Mouse (Mus musculus) gastrocnemius, postnatal 10 days (tissue): Measurements from ENCODE around the gene S1pr4. TPM values are rescaled to one million over a fixed set of nuclear protein-coding genes. Genes with fewer than 3 reads are reported as not detected.

Experiments
- DNase-seq: peaks from one replicate; pipeline ENCODE4 v3.0.0; 2021; ENCODE audit warnings: mixed read lengths
- total RNA-seq, 2 experiments: library from RNA; stranded (reverse); gene quantifications; 2 replicates each; pipeline ENCODE4 v1.2.3; 2021

Gene S1pr4
- total RNA-seq, 2 experiments from 2014 or later: 0.56 to 0.61 TPM

GRCm38 (mm10) chr10:81519227-81519977 lies 19.5 kb upstream of the S1pr4 start:
- DNase-seq: no peak

GRCm38 (mm10) chr10:81518546-81518945 lies 18.6 kb upstream of the S1pr4 start:
- peak; percentile 79 for DNase-seq

GRCm38 (mm10) chr10:81517227-81517626 lies 17.3 kb upstream of the S1pr4 start:
- DNase-seq: no peak

DNA sequence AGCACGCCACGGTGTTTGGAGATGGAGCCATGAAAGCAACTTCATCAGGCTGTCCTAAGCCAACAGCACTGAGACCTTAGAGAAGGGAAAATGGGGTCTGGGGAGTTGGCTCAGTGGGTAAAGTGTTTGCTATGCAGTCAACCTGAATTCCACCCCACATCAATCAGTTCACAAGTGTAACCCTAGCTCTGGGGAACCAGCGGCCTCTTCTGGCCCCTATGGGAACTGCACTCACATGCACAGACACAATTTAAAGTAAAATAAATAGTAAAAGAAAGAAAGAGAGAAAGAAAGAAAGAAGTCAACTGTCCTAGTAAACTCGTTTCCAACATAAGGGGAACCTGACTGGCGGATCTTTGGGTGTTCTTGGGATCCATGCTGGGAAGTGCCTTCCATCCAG lies 13.9 kb upstream of the S1pr4 start:
- no peak for DNase-seq

- no peak for DNase-seq
Measured at GRCm38 (mm10) chr10:81510246-81510810, 10.4 kb upstream of the S1pr4 start.

DNA sequence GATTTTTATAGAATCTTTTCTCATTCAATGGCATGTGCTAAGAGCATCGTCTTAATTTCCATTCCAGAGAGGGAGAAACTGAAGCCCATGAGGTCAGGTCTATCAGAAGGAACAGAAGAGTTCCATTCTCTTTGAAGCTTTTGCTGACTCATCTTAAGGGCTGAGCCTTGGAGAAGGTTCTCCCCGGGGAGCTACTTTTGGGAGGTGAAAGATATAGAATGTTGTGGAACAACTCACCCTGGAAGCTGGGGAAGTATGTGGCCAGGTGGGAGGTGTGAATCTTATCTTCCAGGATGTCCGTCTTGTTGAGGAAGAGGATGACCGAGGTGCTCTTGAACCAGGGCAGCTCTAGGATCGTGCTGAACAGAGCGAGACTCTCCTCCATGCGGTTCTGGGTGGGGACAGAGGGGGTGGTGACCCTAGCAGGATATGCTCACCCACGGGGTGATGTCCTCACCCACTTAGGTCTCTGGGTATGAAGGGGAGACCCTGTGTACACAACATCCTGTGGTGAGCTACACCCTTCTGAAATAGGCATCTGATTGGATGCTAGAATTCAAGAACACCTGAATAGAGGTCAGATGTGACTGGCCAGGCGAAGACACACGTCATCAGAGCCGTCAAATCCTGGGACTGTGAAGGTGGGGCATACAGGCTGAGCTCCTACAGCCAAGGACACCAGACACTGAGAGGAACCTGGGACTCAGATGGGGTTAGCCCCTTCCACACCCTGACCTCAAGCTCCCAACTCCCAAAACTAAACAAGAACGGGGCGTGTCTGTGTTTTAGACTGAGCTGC lies 8.0 kb upstream of the S1pr4 start:
- DNase-seq: no peak

DNA sequence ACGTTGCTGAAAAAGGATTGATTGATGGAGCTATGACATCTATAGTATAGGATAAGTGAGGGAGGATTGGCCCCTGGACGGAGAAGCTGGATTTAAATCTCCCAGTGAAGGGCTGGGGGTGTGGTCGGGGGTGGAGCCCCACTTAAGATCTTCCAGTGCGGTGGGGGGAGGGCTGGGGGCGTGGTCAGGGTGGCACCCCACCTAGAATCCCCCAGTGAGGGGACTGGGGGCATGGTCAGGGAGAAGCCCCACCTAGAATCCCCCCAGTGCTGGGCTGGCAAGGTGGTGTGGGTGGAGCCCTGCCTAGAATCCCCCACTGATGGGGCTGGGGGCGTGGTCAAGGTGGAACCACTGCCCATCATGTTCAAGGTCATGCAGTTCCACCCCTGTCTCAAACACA lies 7.2 kb upstream of the S1pr4 start:
- no peak for DNase-seq

GRCm38 (mm10) chr10:81505016-81505664 lies 5.2 kb upstream of the S1pr4 start:
- DNase-seq: no peak

DNA sequence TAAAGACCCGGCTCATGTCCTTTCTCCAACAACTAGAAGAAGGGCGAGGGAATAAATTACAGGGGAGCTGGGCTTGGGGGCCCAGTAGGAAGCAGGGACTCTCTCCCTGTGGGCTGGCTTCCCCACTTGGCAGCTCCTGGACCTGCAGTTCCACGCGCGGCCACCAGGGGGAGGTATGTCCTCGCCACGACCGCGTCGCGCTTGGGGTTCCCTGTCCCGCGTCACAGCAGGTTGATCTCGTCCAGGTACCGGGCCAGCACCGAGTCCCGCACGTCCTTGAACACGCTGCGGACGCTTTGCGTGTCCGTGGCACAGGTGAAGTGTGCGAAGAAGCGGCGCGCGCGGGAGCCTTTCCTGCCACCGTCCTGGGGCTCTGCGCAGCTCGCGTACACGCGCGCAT lies 2.7 kb upstream of the S1pr4 start:
- peak; percentile 95 for DNase-seq

DNA sequence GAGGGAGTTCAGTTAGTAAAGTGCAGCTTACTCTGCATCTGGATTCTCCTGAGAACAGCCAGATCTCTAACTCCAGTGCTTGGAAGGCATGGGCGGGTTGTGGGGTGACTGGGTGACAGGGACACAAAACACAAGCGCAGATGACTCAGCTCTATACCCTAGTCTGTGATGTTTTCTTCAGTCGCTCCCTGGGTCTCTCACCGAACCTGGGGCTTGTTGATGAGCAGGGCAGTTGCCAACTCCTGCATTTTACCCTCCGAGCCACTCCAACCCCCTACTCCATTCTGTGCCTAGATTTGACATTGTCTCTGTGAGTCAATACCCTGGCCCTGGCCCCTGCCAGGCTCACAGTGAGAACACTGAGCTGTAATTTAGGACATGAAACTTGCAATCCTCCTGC lies 1.9 kb upstream of the S1pr4 start:
- no peak for DNase-seq

- no peak for DNase-seq
Measured at GRCm38 (mm10) chr10:81499250-81499901, 556 bp downstream of the S1pr4 start.

GRCm38 (mm10) chr10:81498316-81499249 lies 1.3 kb downstream of the S1pr4 start:
- no peak for DNase-seq

GRCm38 (mm10) chr10:81497401-81498270 lies 2.3 kb downstream of the S1pr4 start:
- no peak for DNase-seq

DNA sequence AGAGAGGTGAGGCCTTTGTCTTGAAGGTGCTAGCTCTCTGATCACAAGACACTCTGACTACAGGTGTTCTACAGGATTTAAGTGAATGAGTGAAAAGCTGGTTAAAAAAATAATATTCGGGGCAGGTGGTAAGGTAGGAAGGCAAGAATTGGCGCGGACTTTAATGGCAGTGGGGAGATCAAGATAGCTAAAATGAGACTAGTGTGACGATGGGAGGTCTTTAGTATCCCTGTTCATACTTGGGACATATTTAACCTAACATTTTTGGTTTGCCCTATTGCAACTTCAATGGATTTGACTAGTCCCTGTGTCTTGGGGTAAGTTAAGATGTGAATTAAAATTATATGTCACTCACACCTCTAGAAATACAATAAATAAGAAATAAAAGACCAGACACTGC lies 3.0 kb downstream of the S1pr4 start:
- DNase-seq: no peak

- peak; percentile 95 for DNase-seq
Measured at GRCm38 (mm10) chr10:81496264-81496901, 3.5 kb downstream of the S1pr4 start, which contains the start of gene Ncln. Gene Ncln, minus strand, starts transcription at chr10:81496392.

DNA sequence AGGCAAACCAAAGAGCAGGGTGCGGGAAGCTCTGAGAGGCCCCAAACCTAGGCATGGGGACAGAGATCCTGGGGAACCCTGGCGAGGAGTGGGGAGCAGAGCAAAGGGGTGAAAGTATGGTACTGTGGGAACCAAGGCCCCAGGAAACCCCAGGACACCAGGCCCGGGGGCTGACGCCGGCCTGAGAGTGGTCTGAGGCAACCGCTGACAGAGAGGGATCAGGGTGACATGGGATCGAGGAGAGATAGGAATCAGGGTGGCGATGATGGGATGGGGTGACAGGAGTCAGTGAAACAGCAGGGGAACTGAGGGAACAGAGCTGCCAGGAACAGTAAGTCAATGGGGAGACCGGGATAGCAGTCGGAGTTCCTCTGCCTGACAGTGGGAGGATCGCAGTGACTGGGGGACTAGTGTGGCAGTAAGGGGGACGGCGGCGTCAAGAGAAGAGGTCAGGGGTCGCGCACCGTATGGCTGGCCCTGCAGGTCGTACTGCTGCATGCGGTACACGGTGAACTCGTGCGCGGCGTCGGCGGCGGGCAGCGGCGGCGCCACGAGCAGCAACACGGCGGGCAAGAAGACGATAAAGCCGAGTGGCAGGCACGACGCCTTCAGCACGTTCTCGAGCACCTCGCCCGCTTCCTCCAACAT lies 4.2 kb downstream of the S1pr4 start:
- DNase-seq: no peak

DNA sequence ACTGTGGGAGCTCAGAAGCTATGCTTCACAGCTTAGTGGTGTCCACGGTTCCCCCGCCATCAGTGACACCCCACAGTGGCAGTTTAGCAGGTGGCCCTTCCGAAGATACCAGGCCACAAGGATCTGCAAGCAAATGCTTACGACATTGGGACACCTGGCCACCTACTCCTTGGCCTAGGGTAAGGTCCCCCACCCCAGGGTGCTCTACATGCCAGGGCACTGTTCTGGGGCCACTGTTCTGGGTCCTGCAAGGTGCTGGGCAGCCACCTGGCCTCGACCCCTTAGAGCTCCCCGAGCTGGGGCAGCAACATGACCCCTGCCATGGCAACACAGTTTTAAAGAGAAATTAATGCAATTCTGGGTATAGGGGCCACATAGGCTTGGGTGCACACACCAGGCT lies 4.8 kb downstream of the S1pr4 start:
- no peak for DNase-seq

GRCm38 (mm10) chr10:81494260-81495041 lies 5.5 kb downstream of the S1pr4 start:
- no peak for DNase-seq
